Mouse (Mus musculus) liver, embryonic 14 days (tissue): ENCODE data around the gene Trim68. TPM values are rescaled to one million over a fixed set of nuclear protein-coding genes. Genes with fewer than 3 reads are reported as not detected.

Experiments
- polyA plus RNA-seq: library from polyadenylated mRNA; depleted of rRNA; stranded (reverse); fragments of >200 nt; gene quantifications from 2 replicates; pipeline ENCODE4 v1.2.3, GENCODE M21; 2012; rRNA removed

Trim68 gene
- polyA plus RNA-seq: 2.0 and 2.5 TPM in 2 replicates

DNA sequence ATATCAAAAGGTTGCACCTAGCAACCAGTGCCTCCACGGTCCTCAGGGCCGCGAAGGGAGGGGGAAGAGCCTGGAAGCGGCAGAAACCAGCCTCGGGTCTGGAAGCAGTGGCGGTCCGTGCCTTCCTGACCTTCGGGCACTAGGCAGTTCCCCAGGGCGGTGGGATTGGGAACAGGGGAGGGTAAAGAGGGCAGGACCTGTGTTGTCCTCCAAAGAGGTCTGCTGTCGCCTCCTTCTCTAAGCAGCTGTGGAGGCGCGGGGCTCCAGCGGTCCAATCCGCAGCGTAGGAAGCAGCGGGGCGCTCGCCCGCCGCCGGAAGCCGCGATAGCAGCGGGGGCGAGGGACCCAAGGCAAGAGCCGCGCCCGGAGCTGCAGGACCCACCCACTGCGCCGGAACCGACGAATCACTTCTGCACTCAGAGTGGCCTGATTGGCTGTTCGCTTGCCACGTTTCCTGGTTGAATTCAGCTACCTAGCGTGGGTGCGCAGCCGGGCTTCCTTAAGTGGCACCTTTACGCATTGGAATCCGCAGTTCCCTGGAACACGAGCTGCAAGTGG lies at the start of gene Trim68:
Gene Trim68, minus strand, starts transcription at position 384 of the 558 bp plus-strand sequence.

DNA sequence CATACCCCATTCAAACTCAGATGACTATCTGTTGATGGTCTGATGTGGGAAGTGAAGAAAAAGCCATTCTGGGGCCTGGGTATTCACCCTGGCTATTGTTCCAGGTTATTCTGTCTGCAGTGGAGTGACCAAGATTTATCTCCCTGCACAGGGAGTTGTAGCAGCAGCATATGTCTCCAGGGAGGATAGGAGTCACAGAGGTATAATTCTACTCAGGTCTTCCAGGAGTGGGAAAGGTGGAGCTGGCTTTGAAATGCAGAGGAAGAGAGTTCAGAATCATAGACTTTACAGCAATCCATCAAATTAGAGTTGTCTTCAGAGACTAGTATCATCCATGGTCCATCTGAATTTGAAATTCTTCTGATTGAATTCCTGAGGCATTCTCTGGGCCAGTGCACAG lies 40.3 kb upstream of the Trim68 start, which contains the start of gene Olfr559:
Gene Olfr559, minus strand, starts transcription at position 101 of the 400 bp plus-strand sequence.

DNA sequence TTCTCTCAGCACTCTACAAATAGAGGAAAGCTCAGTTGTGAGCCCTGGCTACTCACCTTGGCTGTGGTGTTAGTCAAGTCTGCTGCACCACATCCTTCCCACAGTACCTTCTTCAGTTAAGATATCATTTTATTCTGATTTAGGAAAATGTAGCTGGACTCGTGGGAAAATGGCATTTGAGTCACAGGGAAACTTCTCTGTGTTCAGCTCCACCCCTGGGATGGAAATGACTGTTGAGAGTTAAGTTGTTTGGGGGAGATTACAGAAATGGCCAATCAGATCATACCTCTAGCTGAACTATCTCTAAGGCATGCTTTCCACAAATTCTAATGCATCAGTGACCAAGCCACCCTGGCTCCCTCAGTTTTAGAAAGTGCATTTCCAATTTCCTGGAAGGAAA lies 31.8 kb upstream of the Trim68 start, which contains the start of gene Olfr33:
Gene Olfr33, minus strand, starts transcription at position 101 of the 400 bp plus-strand sequence.

GRCm38 (mm10) chr7:102701915-102702314 lies 14.8 kb upstream of the Trim68 start, which contains the start of gene Olfr558:
Gene Olfr558, plus strand, starts transcription at chr7:102702215.

GRCm38 (mm10) chr7:102695358-102696125 lies 8.4 kb upstream of the Trim68 start, which contains the start of gene Olfr557:
Gene Olfr557, plus strand, starts transcription at chr7:102695910.

DNA sequence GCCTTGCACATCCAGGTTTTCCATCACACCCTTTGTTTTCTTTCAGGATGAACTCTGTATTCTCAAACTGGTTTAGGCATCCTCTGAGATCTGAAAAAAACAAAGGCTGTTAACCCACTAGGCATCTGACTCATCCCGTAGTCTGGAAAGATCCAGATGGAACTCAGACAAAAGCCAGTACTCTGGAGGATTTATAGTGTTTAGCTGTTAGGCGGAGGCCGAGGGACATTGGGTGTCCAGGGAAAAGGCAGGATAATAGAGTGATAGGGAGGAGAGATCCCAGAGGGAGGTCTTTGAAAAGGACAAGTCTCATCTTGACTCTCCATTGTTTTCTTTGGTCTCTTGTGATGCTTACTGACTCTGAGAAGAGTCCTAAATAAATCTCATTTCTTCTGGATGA lies 22.5 kb downstream of the Trim68 start, which contains the start of gene Olfr556:
Gene Olfr556, plus strand, starts transcription at position 301 of the 400 bp plus-strand sequence.

DNA sequence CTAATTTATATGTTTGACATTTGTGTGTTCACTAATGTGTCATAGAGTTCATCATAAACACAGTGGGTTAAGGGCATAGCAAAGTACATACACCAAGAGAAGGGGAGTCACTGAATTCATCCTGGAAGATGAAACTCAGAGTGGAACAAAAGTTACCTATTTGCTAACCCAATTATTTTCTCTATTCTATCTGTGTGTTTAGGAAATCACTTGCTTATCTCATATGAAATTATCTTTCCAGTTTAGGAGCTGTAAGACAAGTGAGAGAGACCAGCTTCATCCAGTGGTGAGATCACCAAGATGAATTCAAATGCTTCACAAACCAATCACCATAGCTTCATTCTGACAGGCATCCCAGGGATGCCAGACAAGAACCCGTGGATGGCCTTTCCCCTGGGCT lies 28.6 kb downstream of the Trim68 start, which contains the start of gene Olfr555:
Gene Olfr555, plus strand, starts transcription at position 301 of the 400 bp plus-strand sequence.

DNA sequence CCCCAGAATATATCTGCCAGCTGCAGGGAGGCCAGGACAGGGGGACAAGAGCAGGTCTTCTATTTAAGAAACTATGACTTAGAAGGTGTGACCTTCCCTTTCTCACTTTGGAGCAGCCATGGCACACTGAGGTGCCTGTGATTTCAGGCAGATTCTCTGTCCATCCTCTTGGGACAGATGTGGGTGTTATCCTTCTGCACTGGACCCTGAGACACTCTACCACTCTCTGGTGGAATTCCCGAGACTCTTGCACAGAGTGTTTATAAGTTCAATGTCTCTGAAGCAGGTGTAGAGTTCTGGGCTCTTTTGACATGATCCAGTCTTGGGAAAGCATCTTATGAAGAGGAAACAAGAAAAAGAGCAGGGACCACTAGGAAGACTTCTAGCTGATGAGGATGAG lies 49.0 kb downstream of the Trim68 start, which contains the start of gene Olfr554:
Gene Olfr554, plus strand, starts transcription at position 301 of the 400 bp plus-strand sequence.

Other genes starting within 250 kb of the Trim68 start
- 127 and 130 TPM in 2 replicates for gene Rrm1, start 245.6 kb downstream of the Trim68 start, polyA plus RNA-seq
- not detected in 2 replicates for gene Olfr543, start 205.6 kb downstream of the Trim68 start, polyA plus RNA-seq
- gene Olfr544, start 199.0 kb downstream of the Trim68 start, polyA plus RNA-seq: not detected in 2 replicates
- gene Olfr545, start 187.8 kb downstream of the Trim68 start, polyA plus RNA-seq: not detected in 2 replicates
- not detected in 2 replicates for gene Olfr547, start 152.6 kb downstream of the Trim68 start, polyA plus RNA-seq
- gene Olfr548-ps1, start 146.4 kb downstream of the Trim68 start, polyA plus RNA-seq: not detected in 2 replicates
- not detected in 2 replicates for gene Olfr549, start 137.5 kb downstream of the Trim68 start, polyA plus RNA-seq
- 3.5 and 4.1 TPM in 2 replicates for gene Trim21, start 121.8 kb downstream of the Trim68 start, polyA plus RNA-seq
- not detected in 2 replicates for gene Olfr550, start 115.9 kb downstream of the Trim68 start, polyA plus RNA-seq
- not detected in 2 replicates for gene Olfr551, start 95.4 kb downstream of the Trim68 start, polyA plus RNA-seq
- not detected in 2 replicates for gene Olfr552, start 89.6 kb downstream of the Trim68 start, polyA plus RNA-seq
- not detected in 2 replicates for gene Olfr553, start 69.1 kb downstream of the Trim68 start, polyA plus RNA-seq
- not detected in 2 replicates for gene Olfr554, start 48.9 kb downstream of the Trim68 start, polyA plus RNA-seq
- not detected in 2 replicates for gene Olfr555, start 28.5 kb downstream of the Trim68 start, polyA plus RNA-seq
- not detected in 2 replicates for gene Olfr556, start 22.4 kb downstream of the Trim68 start, polyA plus RNA-seq
- gene Olfr557, start 8.6 kb upstream of the Trim68 start, polyA plus RNA-seq: not detected in 2 replicates
- gene Olfr558, start 14.9 kb upstream of the Trim68 start, polyA plus RNA-seq: not detected in 2 replicates
- not detected in 2 replicates for gene Olfr33, start 31.7 kb upstream of the Trim68 start, polyA plus RNA-seq
- gene Olfr559, start 40.2 kb upstream of the Trim68 start, polyA plus RNA-seq: not detected in 2 replicates
- not detected in 2 replicates for gene Olfr560, start 72.0 kb upstream of the Trim68 start, polyA plus RNA-seq
- 0.01 and 0.15 TPM in 2 replicates for gene Olfr78, start 72.1 kb upstream of the Trim68 start, polyA plus RNA-seq
- 0.05 TPM in 1 of 2 replicates, not detected in the other for gene Olfr561, start 83.9 kb upstream of the Trim68 start, polyA plus RNA-seq
- not detected in 2 replicates for gene Olfr564, start 116.2 kb upstream of the Trim68 start, polyA plus RNA-seq
- not detected in 2 replicates for gene Olfr566, start 171.4 kb upstream of the Trim68 start, polyA plus RNA-seq
- gene Olfr568, start 189.8 kb upstream of the Trim68 start, polyA plus RNA-seq: not detected in 2 replicates
- gene Olfr569, start 203.6 kb upstream of the Trim68 start, polyA plus RNA-seq: not detected in 2 replicates
- not detected in 2 replicates for gene Olfr570, start 207.2 kb upstream of the Trim68 start, polyA plus RNA-seq
- not detected in 2 replicates for gene Olfr571, start 230.2 kb upstream of the Trim68 start, polyA plus RNA-seq
- gene Olfr572, start 237.1 kb upstream of the Trim68 start, polyA plus RNA-seq: not detected in 2 replicates